Mouse (Mus musculus): ENCODE measurements around the gene Plxnb2.

The Plxnb2 gene

DNA sequence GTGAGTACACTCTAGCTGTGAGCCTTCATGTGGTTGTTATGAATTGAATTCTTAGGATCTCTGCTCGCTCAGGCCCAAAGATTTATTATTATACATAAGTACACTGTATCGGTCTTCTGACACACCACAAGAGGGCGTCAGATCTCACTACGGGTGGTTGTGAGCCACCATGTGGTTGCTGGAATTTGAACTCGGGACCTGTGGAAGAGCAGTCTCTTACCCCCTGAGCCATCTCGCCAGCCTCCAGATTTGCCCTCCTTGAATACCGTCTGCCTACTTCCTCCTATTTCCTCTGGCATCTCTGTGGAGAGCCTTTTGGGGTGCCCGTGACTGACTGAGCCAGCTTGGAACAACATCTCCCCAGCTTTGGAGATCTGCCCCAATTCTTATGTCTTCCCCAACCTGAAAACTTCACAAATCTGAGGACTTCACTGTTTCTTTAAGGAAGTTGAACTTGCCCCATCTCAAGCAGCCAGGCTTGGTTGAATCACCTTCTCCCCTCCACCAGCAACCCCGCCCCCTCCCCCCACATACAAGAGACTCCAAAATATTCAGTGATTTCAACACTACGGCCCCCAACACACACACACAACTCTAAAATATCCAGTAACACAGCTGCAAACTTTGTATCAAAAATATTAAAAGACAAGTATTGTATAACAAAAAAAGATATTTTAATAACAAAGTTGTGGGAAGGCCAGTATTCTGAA, 1.1 kb upstream of the Plxnb2 start:
- in situ Hi-C loops (cut with MboI; ENCODE audit: unreplicated experiment in 2 of 2), result no loop called here

- in situ Hi-C loops (cut with MboI; ENCODE audit: unreplicated experiment in 2 of 2), result no loop called here
Measured at GRCm38 (mm10) chr15:89180081-89180541, 477 bp downstream of the Plxnb2 start.

- in situ Hi-C loops (cut with MboI; ENCODE audit: unreplicated experiment in 2 of 2), result no loop called here
Measured at GRCm38 (mm10) chr15:89179630-89179964, 991 bp downstream of the Plxnb2 start.

DNA sequence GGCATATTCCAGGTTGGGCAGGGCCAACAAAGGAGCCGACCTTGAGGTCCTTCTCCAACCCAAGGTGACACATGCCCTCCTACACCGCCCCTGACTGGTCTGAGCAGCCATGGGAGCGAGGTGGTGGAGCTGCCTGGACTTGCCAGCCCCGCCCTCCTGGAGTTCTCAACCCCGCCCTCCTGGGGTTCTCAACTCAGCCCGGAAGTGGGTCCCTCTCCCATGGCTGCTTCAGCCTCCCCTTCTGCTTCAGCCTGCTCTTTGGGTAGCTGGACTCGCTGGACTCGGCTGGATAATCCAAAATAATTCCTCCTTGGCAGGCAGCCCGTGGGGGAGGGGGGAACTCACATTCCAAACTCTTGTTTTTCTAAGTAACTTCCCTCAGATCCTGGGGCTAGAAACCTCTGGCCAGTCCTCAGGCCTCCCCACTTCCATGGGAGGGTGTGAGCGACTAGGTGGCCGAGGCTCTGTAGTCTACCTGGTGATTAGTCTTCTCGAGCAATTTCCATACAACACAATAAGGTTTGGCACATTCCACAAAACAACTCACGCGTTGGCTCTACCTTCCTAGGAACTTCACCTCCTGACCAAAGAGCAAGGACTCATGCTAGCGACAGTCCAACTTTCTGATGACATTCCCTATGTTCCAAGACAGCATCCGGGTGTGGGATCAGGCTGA, 1.5 kb downstream of the Plxnb2 start:
- in situ Hi-C loops (cut with MboI; ENCODE audit: unreplicated experiment in 2 of 2), result no loop called here

- in situ Hi-C loops (cut with MboI; ENCODE audit: unreplicated experiment in 2 of 2), result no loop called here
Measured at GRCm38 (mm10) chr15:89178260-89178860, 2.2 kb downstream of the Plxnb2 start.

DNA sequence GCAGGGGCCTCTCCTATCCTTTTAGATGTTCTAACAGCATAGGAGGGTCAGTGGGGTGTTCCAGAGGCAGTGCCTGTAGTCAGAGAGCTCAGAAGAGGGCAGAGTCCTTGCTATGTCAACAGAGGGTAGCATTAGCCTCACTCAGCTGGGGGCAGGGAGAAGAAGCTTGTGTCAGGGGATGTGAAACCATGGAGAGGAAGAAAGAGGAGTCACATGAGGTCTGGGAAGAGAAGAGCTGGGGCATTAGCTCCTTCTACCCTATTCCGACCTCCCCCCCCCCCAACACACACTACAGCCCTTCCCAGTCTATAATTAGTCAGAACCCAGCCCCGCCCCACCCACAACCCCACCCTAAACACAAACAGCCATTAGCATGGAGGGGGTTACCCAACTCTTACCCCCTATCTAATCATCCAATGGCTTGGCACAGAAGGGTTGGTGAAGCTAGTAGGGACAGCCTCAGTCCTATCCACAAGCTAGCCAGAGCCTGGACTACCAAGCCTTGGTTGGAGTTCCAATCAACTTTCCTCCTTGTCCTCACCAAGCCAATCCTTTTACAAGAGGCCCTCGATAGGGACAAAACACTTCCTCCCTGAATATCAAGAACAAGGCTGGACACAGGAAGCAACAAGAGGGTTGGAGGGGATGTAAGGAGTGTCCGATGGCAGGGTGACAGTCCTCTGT, 2.9 kb downstream of the Plxnb2 start:
- in situ Hi-C loops (cut with MboI; ENCODE audit: unreplicated experiment in 2 of 2), result no loop called here

DNA sequence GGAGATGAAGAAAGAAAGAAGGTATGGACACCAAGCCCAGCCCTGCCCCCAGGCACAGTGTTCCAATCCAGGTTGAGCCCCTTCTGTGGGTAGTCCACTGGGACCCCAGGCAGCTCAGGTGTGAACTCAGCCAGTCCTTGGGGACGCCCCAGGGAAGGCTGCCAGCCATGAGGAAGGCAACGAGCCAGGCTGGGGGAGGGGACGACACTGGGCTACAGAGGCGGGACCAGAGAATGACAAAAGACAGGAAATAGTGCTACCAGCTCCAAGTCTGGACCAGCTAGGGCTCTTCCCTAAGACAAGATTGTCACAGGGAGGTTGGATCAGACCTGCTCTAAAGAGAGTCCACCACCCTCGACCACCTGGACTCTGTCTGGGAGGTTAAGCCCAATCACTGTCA, 3.5 kb downstream of the Plxnb2 start:
- in situ Hi-C loops (cut with MboI; ENCODE audit: unreplicated experiment in 2 of 2), result no loop called here

- in situ Hi-C loops (cut with MboI; ENCODE audit: unreplicated experiment in 2 of 2), result no loop called here
Measured at GRCm38 (mm10) chr15:89175411-89176155, 5.0 kb downstream of the Plxnb2 start.

- in situ Hi-C loops (cut with MboI; ENCODE audit: unreplicated experiment in 2 of 2), result no loop called here
Measured at GRCm38 (mm10) chr15:89174889-89175339, 5.7 kb downstream of the Plxnb2 start.

- in situ Hi-C loops (cut with MboI; ENCODE audit: unreplicated experiment in 2 of 2), result no loop called here
Measured at GRCm38 (mm10) chr15:89173906-89174214, 6.7 kb downstream of the Plxnb2 start.

GRCm38 (mm10) chr15:89173024-89173905, 7.3 kb downstream of the Plxnb2 start:
- in situ Hi-C loops (cut with MboI; ENCODE audit: unreplicated experiment in 2 of 2), result no loop called here

DNA sequence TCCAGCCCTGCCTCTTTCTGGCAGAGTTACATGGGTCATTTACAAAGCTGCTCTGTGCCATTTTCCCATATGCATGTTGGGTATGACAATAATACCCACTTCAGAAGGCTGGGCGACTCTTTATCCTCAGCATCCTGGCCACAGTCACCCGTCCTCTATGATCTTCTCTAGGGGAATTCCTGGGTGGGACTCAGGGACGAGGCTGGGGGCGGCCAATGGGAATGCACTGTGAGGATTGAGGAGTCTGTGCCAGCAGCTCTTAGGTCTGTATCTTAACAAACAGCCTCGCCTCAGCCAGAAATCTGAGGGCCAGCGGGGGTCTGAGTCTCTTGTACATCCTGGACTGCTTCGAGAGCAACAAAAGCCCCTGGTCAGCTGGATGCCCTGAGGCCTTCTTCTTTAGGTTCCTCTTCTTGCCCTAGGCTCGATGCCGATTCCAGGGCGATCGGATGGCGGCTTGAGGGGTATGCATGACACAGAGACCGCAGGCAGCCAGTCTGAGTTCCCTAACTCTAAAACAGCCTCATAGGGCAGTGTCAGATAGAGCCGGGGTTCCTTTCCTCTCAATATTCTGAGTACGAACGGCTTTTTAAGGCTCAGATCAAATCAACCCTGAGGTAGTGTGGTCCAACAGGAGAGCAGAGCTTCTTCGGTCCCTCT, 8.2 kb downstream of the Plxnb2 start:
- in situ Hi-C loops (cut with MboI; ENCODE audit: unreplicated experiment in 2 of 2), result no loop called here

- in situ Hi-C loops (cut with MboI; ENCODE audit: unreplicated experiment in 2 of 2), result no loop called here
Measured at GRCm38 (mm10) chr15:89171526-89172051, 9.0 kb downstream of the Plxnb2 start.

DNA sequence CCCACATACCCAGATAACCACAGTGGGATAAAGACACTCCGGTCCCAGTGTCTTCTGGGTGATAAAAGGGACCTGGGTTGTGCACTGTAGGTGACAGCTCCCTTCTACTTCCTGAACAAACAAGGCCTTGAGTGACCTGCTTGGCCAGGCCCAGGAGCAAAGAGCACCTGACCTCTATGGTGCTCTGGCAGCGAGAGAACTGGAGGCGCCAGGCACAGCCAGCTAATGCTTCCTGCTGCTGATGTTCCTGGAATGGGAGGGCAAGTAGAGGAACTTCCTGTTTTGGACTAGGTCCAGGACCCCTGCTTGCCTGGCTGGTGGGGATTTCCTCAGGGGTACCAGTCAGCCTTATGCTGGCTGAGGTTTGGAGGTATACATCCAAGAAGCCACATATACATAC, 10.5 kb downstream of the Plxnb2 start:
- in situ Hi-C loops (cut with MboI; ENCODE audit: unreplicated experiment in 2 of 2), result no loop called here

GRCm38 (mm10) chr15:89169431-89169830, 11.2 kb downstream of the Plxnb2 start:
- in situ Hi-C loops (cut with MboI; ENCODE audit: unreplicated experiment in 2 of 2), result no loop called here

DNA sequence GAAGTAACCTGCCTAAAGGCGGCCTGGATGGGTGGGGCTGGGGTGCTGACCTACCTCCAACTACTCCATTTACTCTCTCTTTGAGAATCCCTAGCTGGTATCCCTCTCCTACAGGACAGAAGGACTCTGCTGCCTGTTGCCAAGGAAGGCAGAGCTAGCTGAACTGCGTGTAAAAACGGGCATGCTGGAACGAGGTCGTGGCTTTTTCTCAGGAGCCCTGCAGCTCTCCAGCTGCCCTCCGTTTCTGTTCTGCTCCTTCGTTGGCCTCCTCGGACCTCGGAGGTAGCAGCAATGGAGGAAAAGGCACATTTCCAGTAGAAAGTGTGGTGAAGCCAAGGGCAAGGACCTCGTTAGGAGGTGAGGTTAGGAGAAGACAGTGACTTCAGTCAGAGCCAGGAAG, 11.7 kb downstream of the Plxnb2 start:
- in situ Hi-C loops (cut with MboI; ENCODE audit: unreplicated experiment in 2 of 2), result no loop called here

- in situ Hi-C loops (cut with MboI; ENCODE audit: unreplicated experiment in 2 of 2), result no loop called here
Measured at GRCm38 (mm10) chr15:89165478-89165877, 15.1 kb downstream of the Plxnb2 start.

DNA sequence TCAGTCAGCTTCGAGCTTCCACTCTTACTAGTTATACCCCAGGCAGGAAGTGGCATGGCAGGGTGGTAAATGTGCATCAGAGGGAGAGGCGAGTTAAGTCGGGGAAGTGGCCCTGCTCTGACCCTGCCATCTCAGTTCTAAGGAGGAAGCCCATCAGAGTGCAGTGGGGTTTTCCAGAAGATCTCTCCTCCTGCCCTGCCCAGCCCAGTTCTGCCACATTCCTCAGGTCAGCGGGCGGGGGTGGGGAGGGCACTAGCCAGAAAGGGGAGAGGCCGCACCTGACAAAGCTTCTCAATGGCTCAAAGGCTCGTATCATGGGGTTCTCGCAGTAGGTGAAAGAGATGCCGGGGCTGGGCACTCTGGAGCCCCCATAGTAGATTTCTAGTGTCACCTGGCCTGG, 19.2 kb downstream of the Plxnb2 start:
- in situ Hi-C loops (cut with MboI; ENCODE audit: unreplicated experiment in 2 of 2), result no loop called here

- in situ Hi-C loops (cut with MboI; ENCODE audit: unreplicated experiment in 2 of 2), result loop anchor here (5.0 kb wide), 2 partner anchors 34 to 49 kb away; no protein-coding TSS in a partner anchor
Measured at GRCm38 (mm10) chr15:89158516-89158915, 22.1 kb downstream of the Plxnb2 start.

All from v-Abl transformed pro-B cells (cell line).